Mouse (Mus musculus): ENCODE data around the gene Hvcn1.

Hvcn1 gene

GRCm38 (mm10) chr5:122234319-122235195, 28.0 kb downstream of the Hvcn1 start:
- DNase-seq (ENCODE audit: low spot score in 2 of 2): no peak

GRCm38 (mm10) chr5:122235196-122235836, 28.7 kb downstream of the Hvcn1 start:
- DNase-seq (ENCODE audit: low spot score in 2 of 2): no peak

GRCm38 (mm10) chr5:122237200-122237599, 30.6 kb downstream of the Hvcn1 start:
- no peak for DNase-seq (ENCODE audit: low spot score in 2 of 2)

- no peak for DNase-seq (ENCODE audit: low spot score in 2 of 2)
Measured at GRCm38 (mm10) chr5:122239618-122240017, 33.0 kb downstream of the Hvcn1 start.

- no peak for DNase-seq (ENCODE audit: low spot score in 2 of 2)
Measured at GRCm38 (mm10) chr5:122240521-122240920, 33.9 kb downstream of the Hvcn1 start.

- peak in 1 of 2 experiments; percentile 60 for DNase-seq (ENCODE audit: low spot score in 2 of 2)
Measured at GRCm38 (mm10) chr5:122240989-122241388, 34.4 kb downstream of the Hvcn1 start.

- no peak for DNase-seq (ENCODE audit: low spot score in 2 of 2)
Measured at GRCm38 (mm10) chr5:122242521-122243123, 36.0 kb downstream of the Hvcn1 start.

- DNase-seq (ENCODE audit: low spot score in 2 of 2): peak; percentile 49 to 84
Measured at GRCm38 (mm10) chr5:122243781-122244523, 37.3 kb downstream of the Hvcn1 start.

- no peak for DNase-seq (ENCODE audit: low spot score in 2 of 2)
Measured at GRCm38 (mm10) chr5:122245186-122245585, 38.6 kb downstream of the Hvcn1 start.

- DNase-seq (ENCODE audit: low spot score in 2 of 2): no peak
Measured at GRCm38 (mm10) chr5:122246547-122247167, 40.1 kb downstream of the Hvcn1 start.

GRCm38 (mm10) chr5:122247529-122247928, 40.9 kb downstream of the Hvcn1 start:
- DNase-seq (ENCODE audit: low spot score in 2 of 2): peak; percentile 63 to 85

GRCm38 (mm10) chr5:122247934-122248333, 41.3 kb downstream of the Hvcn1 start:
- no peak for DNase-seq (ENCODE audit: low spot score in 2 of 2)

- DNase-seq (ENCODE audit: low spot score in 2 of 2): no peak
Measured at GRCm38 (mm10) chr5:122249281-122249680, 42.7 kb downstream of the Hvcn1 start.

- no peak for DNase-seq (ENCODE audit: low spot score in 2 of 2)
Measured at GRCm38 (mm10) chr5:122251895-122252606, 45.4 kb downstream of the Hvcn1 start.

GRCm38 (mm10) chr5:122258027-122258741, 51.6 kb downstream of the Hvcn1 start:
- DNase-seq (ENCODE audit: low spot score in 2 of 2): no peak

- no peak for DNase-seq (ENCODE audit: low spot score in 2 of 2)
Measured at GRCm38 (mm10) chr5:122262104-122262503, 55.5 kb downstream of the Hvcn1 start.

GRCm38 (mm10) chr5:122263933-122264905, 57.6 kb downstream of the Hvcn1 start, which contains the start of gene Tctn1:
Tctn1 (minus strand) TSS chr5:122264460.
- DNase-seq (ENCODE audit: low spot score in 2 of 2): peak in 1 of 2 experiments; percentile 78

- DNase-seq (ENCODE audit: low spot score in 2 of 2): no peak
Measured at GRCm38 (mm10) chr5:122265187-122265586, 58.6 kb downstream of the Hvcn1 start.

- DNase-seq (ENCODE audit: low spot score in 2 of 2): no peak
Measured at GRCm38 (mm10) chr5:122265942-122266341, 59.3 kb downstream of the Hvcn1 start.
